Mouse (Mus musculus) CH12.LX (cell line): ENCODE measurements around the gene Creg1.

Experiments used
- CTCF ChIP-seq, 2 experiments: IDR thresholded peaks in 1 of 2; conservative IDR thresholded peaks in 1 of 2; 2 replicates each; pipeline ENCODE4 v1.5.1; 2011 to 2012; ENCODE audit warnings: low read depth in 2 of 2, low read length in 2 of 2, improper control_type of control experiment in 1 of 2, inconsistent platforms in 1 of 2, mild to moderate bottlenecking in 1 of 2, moderate library complexity in 1 of 2
- E2F4 ChIP-seq: IDR thresholded peaks from 2 replicates; pipeline ENCODE4 v1.6.1; 2011; ENCODE audit warnings: low read depth, low read length, improper control_type of control experiment; ENCODE audit not compliant: insufficient replicate concordance
- POLR2A ChIP-seq: IDR thresholded peaks from 2 replicates; pipeline ENCODE4 v1.6.1; 2011; ENCODE audit warnings: low read depth, mild to moderate bottlenecking, improper control_type of control experiment, low read length
- TCF12 ChIP-seq: IDR thresholded peaks from 2 replicates; pipeline ENCODE4 v1.6.1; 2014; ENCODE audit warnings: low read depth, mild to moderate bottlenecking, inconsistent platforms, low read length, improper control_type of control experiment
- USF1 ChIP-seq: IDR thresholded peaks from 2 replicates; pipeline ENCODE4 v1.6.1; 2014; ENCODE audit warnings: low read depth, mild to moderate bottlenecking, inconsistent platforms, low read length, improper control_type of control experiment
- ZC3H11A ChIP-seq: IDR thresholded peaks from 2 replicates; pipeline ENCODE4 v1.6.1; 2012; ENCODE audit warnings: low read depth, mild to moderate bottlenecking, inconsistent platforms, low read length, improper control_type of control experiment

DNA sequence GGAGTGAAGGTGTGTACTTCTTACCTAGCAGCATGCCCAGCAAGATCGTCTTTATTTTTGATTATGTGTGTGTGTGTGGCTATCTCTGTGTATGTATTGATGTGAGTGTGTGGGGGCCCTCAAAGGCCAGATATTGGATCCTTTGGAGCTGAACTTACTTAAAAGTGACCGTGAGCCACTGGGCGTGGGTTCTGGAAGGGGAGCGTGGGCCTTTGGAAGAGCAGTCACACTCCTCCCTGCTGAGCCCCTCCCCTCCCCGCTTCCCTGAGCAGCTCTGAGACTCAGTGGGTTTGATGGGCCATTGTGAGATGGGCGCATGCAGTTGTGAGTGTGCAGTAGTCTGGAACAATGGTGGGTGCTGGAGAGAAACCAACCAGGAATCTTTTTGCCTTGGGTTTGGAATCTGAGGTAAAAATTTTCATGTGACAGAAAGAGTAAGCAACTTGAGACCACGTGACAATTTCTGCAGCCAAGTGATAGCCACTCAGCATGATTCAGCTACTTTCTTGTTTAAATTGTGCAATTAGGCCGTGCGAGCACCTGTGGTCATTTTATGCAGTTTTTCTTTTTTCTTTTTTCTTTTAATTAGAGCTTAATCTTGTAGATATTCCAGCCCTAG is 5.5 kb downstream of the Creg1 start:
- TF ChIP-seq POLR2A (no peak), E2F4 (no peak), TCF12 (no peak), ZC3H11A (no peak), CTCF (conservative IDR thresholded peaks at IDR 0.05 in 1 of 2, IDR thresholded peaks at IDR 0.05 in 1 of 2; ENCODE audit: low read depth in 2 of 2, low read length in 2 of 2) (no peak), USF1 (no peak)
